Mouse (Mus musculus): ENCODE measurements around the gene Gldn.

The Gldn gene

DNA sequence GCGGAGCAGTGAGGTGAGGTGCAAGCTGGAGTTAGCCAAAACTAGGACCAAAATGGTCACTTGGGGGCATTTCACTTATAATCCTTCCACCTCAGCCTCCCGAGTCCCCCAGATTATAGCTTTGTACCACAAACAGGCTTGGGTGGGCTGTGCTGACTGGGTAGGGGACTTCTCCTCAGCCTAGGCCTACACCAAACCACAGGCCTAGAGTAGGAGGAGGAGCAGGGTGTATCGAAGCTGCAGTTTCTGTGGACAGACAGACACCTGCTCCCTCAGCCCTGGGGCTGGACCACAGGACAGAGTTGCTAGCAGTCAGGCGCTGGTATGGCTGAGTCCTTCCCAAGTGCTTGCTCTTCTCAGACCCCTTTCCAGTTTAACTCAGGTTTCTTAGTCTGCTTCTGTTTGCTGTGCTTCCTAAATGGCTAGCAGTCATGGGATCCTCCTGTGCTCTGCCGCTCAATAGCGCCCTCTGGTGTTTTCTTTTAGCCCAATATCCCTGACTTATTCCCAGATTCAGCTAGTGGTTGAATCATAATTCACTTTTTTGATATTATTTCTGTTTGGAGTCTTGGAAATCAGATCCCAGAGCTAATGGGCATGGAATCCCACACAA lies 50.4 kb downstream of the Gldn start:
- CTCF ChIA-PET: interaction anchor here (0.5 to 2.6 kb wide), 31 partner anchors 9 to 1987 kb away, joined by 3 to 18 read pairs (median 4); no protein-coding TSS in a partner anchor
- POLR2A ChIA-PET: interaction anchor here in 1 of 4 experiments (0.9 kb wide), 1 partner anchor 11 kb away, joined by 7 read pairs; no protein-coding TSS in a partner anchor

DNA sequence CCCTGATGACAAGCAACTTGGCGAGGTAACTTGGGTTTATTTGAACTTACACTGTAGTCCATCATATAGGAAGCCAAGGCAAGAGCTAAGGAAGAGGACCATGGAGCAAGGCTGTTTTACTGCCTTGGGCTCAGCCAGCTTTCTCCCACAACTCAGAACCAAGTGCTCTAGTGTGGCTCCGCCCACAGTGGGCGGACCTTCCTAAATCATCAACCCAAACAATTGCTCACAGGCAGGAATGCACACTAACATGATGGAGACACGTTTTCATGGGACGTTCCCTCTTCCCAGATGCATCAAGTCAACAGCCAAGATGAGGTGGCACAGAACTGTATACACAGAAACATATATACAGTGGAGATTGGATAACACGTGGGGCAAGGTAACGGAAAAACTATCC lies 55.7 kb downstream of the Gldn start:
- ChIA-PET CTCF (interaction anchor here in 1 of 4 experiments (0.6 kb wide), 1 partner anchor 217 kb away, joined by 5 read pairs; no protein-coding TSS in a partner anchor), POLR2A (interaction anchor here in 1 of 4 experiments (0.6 kb wide), 1 partner anchor 15 kb away, joined by 3 read pairs; no protein-coding TSS in a partner anchor)

DNA sequence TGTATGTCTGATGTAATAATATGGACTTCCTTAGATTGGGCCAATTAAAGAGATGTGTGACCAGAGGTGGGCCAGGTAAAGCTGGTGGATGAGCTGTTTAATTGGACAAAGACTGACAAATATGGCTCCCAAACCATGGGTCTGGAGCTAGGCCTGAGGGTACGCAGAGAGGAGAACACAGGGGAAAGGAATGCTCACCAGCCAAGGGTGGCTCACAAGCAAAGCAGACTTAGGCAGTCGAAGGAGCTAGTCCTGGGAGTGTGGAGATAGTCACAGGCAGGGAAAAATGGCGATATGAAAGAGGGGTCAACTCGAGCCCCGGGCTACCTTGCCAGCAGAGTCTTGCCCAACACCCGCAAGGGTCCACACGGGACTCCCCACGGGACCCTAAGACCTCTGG lies 70.5 kb downstream of the Gldn start:
- CTCF ChIA-PET: interaction anchor here in 1 of 4 experiments (1.6 kb wide), 1 partner anchor 20 kb away, joined by 4 read pairs; no protein-coding TSS in a partner anchor
- POLR2A ChIA-PET: interaction anchor here in 1 of 4 experiments (0.5 to 0.8 kb wide), 3 partner anchors 15 to 969 kb away, joined by 3 to 4 read pairs (median 3); no protein-coding TSS in a partner anchor

Data from embryonic stem cell, embryonic (primary cell).